Mouse (Mus musculus) midbrain, embryonic 14.5 days (tissue): ENCODE measurements around the gene Fbln2. TPM values are rescaled to one million over a fixed set of nuclear protein-coding genes. Genes with fewer than 3 reads are reported as not detected.
A peak's percentile ranks its signal among the peaks of the same experiment; 100 is the strongest.

Experiments used
- ATAC-seq: fragments of 200-750 bp; cut with Nextera tagmentation; 2 replicates; pipeline ENCODE4 v1.8.0; 2017; ENCODE audit warnings: moderate number of reproducible peaks, moderate library complexity; ENCODE audit not compliant: low FRiP score, low TSS enrichment
- DNase-seq: peaks from one replicate; pipeline ENCODE4 v3.0.0-alpha.2; 2015
- H3K27ac ChIP-seq: fragments of 300-500 bp; sonication (generic); replicated peaks from 2 replicates; pipeline ENCODE4 v1.5.1; 2014; ENCODE audit warnings: mild to moderate bottlenecking, low read depth, low read length, moderate library complexity
- H3K27me3 ChIP-seq: fragments of 300-500 bp; sonication (generic); 2 replicates; pipeline ENCODE4 v1.6.1; 2014; ENCODE audit warnings: low read length, control low read depth, mixed read lengths; ENCODE audit not compliant: control insufficient read depth, insufficient read depth
- H3K36me3 ChIP-seq: fragments of 300-500 bp; sonication (generic); 2 replicates; pipeline ENCODE4 v1.6.1; 2014; ENCODE audit warnings: low read length, control low read depth; ENCODE audit not compliant: control insufficient read depth, insufficient read depth
- H3K4me1 ChIP-seq: fragments of 300-500 bp; sonication (generic); 2 replicates; pipeline ENCODE4 v1.6.1; 2014; ENCODE audit warnings: mild to moderate bottlenecking, antibody characterized with exemption, low read length, control low read depth; ENCODE audit not compliant: control insufficient read depth, insufficient read depth
- H3K4me2 ChIP-seq: fragments of 300-500 bp; sonication (generic); 2 replicates; pipeline ENCODE4 v1.6.1; 2014; ENCODE audit warnings: mild to moderate bottlenecking, low read length, moderate library complexity
- H3K4me3 ChIP-seq: fragments of 300-500 bp; sonication (generic); replicated peaks from 2 replicates; pipeline ENCODE4 v1.5.1; 2014; ENCODE audit warnings: low read depth, low read length
- H3K9ac ChIP-seq: fragments of 300-500 bp; sonication (generic); replicated peaks from 2 replicates; pipeline ENCODE4 v1.6.1; 2014; ENCODE audit warnings: mild to moderate bottlenecking, low read length, moderate library complexity
- H3K9me3 ChIP-seq: fragments of 300-500 bp; sonication (generic); 2 replicates; pipeline ENCODE4 v1.6.1; 2016; ENCODE audit warnings: low read length, control low read depth, mixed read lengths; ENCODE audit not compliant: control insufficient read depth
- WGBS: fragments of 180-500 bp; shearing (Covaris S2); extraction: QIAGEN DNeasy Blood & Tissue Kit; methylation state at CpG from one replicate; pipeline ENCODE4 v1.1.7; 2014; 5-methylcytosine and 5-hydroxymethylcytosine counted together
- polyA plus RNA-seq: library from polyadenylated mRNA; unstranded; fragments of >200 nt; fragmentation: Nextera tagmentation; extraction: Ambion mirVana; gene quantifications from 2 replicates; pipeline ENCODE4 v1.2.1, GENCODE M21; 2014

The Fbln2 gene
- polyA plus RNA-seq, 1 experiment from 2014 or later = 12.0 TPM

GRCm38 (mm10) chr6:91288251-91288785 is 76.1 kb downstream of the Fbln2 start:
- Histone ChIP-seq H3K27me3 (peaks cover 4% of the 10 kb centered on the region; the same call in 1 of the 2 replicates), H3K4me3 (no peak overlapping the region), H3K9ac (no peak overlapping the region), H3K4me1 (peaks cover 25% of the 10 kb centered on the region), H3K4me2 (no peak overlapping the region), H3K9me3 (no peaks in the 10 kb centered on the region), H3K27ac (no peak overlapping the region), H3K36me3 (no peaks in the 10 kb centered on the region)
- ATAC-seq = no peak
- WGBS = 55% methylated on average over 3 of the region's 3 CpGs
- DNase-seq = no peak

- Histone ChIP-seq H3K4me2 (no peak overlapping the region), H3K27ac (no peak overlapping the region), H3K9me3 (no peaks in the 10 kb centered on the region), H3K36me3 (no peaks in the 10 kb centered on the region), H3K4me1 (peaks cover 24% of the 10 kb centered on the region), H3K4me3 (no peak overlapping the region), H3K27me3 (peaks cover 4% of the 10 kb centered on the region; the same call in 1 of the 2 replicates), H3K9ac (no peak overlapping the region)
- WGBS = 77% methylated on average over 1 of the region's 1 CpGs
- no peak for DNase-seq
- ATAC-seq = no peak
Measured at GRCm38 (mm10) chr6:91288961-91289360, 76.7 kb downstream of the Fbln2 start.

DNA sequence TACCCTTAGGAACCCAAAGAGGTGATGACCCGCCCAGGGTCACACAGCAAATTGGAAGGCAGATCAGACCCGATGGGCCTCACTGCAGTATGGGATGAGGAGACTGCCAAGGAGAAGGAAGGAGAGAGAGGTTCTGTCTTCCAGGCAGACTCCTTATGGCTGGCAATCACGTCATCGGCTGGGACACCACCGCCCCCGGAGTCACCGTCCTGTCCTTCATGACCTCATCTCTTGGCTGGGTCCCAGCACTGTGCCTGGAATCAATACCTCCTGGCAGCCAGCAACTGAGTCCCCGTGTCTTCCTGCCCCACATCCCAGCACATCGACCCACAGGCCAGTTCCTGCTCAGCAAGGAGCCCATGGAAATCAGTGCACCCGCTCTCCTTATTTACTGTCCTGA is 78.7 kb downstream of the Fbln2 start:
- H3K36me3 ChIP-seq = no peaks in the 10 kb centered on the region
- 91% methylated on average over 10 of the region's 10 CpGs for WGBS
- H3K27me3 ChIP-seq = peaks cover 4% of the 10 kb centered on the region; the same call in 1 of the 2 replicates
- H3K4me2 ChIP-seq = no peak overlapping the region
- no peak overlapping the region for H3K27ac ChIP-seq
- no peaks in the 10 kb centered on the region for H3K9me3 ChIP-seq
- no peak overlapping the region for H3K9ac ChIP-seq
- ATAC-seq (no peak), DNase-seq (no peak)
- no peak overlapping the region for H3K4me3 ChIP-seq
- H3K4me1 ChIP-seq = peaks cover 5% of the 10 kb centered on the region

DNA sequence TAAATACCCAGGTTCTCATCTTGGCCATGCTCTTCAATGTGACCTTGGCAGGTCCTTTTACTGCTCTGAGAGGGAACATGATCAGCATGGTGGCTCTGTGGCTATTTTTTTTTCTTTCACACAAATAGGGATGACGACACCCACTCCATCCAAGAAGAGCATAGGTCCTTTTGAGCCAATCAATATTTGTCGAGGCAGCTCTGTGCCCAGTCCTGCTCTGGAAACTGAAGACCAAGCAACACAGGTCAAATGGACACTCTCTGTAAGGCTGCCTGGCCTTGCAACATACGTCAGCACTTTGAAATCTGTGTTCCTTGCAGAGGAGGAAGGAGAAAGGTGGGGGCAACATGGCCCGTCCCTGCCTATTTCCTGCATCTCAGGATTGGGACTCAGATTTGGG is 83.2 kb downstream of the Fbln2 start:
- Histone ChIP-seq H3K36me3 (no peaks in the 10 kb centered on the region), H3K9ac (no peak overlapping the region), H3K4me3 (no peak overlapping the region), H3K9me3 (no peaks in the 10 kb centered on the region), H3K27me3 (no peaks in the 10 kb centered on the region; the same call in 1 of the 2 replicates), H3K4me1 (peaks cover 7% of the 10 kb centered on the region), H3K4me2 (no peak overlapping the region), H3K27ac (no peak overlapping the region)
- ATAC-seq = no peak
- 85% methylated on average over 4 of the region's 4 CpGs for WGBS
- no peak for DNase-seq

- H3K36me3 ChIP-seq = no peaks in the 10 kb centered on the region
- DNase-seq = no peak
- no peak overlapping the region for H3K4me2 ChIP-seq
- H3K27me3 ChIP-seq = no peaks in the 10 kb centered on the region; the same call in 1 of the 2 replicates
- H3K9me3 ChIP-seq = no peaks in the 10 kb centered on the region
- no peak overlapping the region for H3K27ac ChIP-seq
- ATAC-seq = no peak
- 46% methylated on average over 6 of the region's 6 CpGs for WGBS
- H3K4me3 ChIP-seq = no peak overlapping the region
- no peak overlapping the region for H3K9ac ChIP-seq
- peaks cover 26% of the 10 kb centered on the region for H3K4me1 ChIP-seq
Measured at GRCm38 (mm10) chr6:91298828-91299227, 86.6 kb downstream of the Fbln2 start.

DNA sequence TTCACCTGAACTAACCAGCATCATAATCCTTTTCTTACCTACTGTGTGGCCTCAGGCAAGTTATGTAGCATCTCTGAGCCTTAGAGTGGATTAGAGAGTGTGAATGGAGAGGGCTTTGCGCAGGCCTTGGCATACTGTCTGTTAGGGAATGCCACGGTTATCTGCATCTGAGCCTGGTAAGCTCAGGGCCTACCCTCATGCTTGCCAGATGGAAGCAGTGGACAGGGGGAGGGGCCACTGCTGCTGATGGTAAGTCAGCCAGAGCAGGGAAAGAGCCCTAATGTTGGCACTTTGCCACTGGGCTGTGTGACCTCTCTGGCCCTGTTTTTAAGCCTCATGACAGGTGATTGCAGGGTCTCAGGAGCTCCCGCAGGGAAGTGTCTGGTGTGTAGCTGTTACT is 87.8 kb downstream of the Fbln2 start:
- Histone ChIP-seq H3K9me3 (no peaks in the 10 kb centered on the region), H3K4me3 (no peak overlapping the region), H3K27me3 (no peaks in the 10 kb centered on the region; the same call in 1 of the 2 replicates), H3K4me1 (peaks cover 26% of the 10 kb centered on the region), H3K27ac (peak overlapping the region; percentile 0; the same call in 1 of the 2 replicates), H3K9ac (no peak overlapping the region), H3K36me3 (no peaks in the 10 kb centered on the region), H3K4me2 (no peak overlapping the region)
- no peak for ATAC-seq
- DNase-seq = peak; percentile 57
- 34% methylated on average over 3 of the region's 3 CpGs for WGBS

GRCm38 (mm10) chr6:91301839-91302238 is 89.6 kb downstream of the Fbln2 start:
- 0% methylated on average over 1 of the region's 1 CpGs for WGBS
- Histone ChIP-seq H3K4me2 (0 out of 2 replicates have a peak overlapping the region, but pooled peaks have one; percentile 8), H3K9ac (no peak overlapping the region), H3K27me3 (no peaks in the 10 kb centered on the region; the same call in 1 of the 2 replicates), H3K9me3 (no peaks in the 10 kb centered on the region), H3K36me3 (no peaks in the 10 kb centered on the region), H3K4me1 (peaks cover 26% of the 10 kb centered on the region), H3K4me3 (no peak overlapping the region), H3K27ac (peak overlapping the region; percentile 85)
- DNase-seq = peak; percentile 88
- ATAC-seq = peak; percentile 85

DNA sequence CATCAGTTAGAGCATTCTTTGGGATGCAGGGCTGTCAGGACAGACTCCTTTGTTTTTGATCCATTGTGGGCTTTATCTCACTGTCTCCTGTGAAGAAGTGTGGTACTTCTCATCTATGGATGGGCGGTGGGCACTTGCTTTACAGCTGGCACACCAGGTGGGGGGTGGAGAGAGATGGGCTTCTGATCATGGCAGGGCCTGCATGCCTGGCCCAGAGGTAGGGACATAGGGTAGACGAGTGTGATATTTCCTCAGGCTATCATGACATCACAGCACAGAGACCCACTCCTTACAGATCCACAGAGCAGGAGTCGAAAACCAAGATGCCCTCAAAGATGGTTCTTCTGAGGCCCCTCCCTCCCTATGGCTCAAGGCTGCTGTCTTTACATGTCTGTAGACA is 90.1 kb downstream of the Fbln2 start:
- Histone ChIP-seq H3K27me3 (no peaks in the 10 kb centered on the region; the same call in 1 of the 2 replicates), H3K4me3 (no peak overlapping the region), H3K9ac (no peak overlapping the region), H3K9me3 (no peaks in the 10 kb centered on the region), H3K36me3 (no peaks in the 10 kb centered on the region), H3K4me1 (peaks cover 26% of the 10 kb centered on the region), H3K4me2 (no peak overlapping the region), H3K27ac (peak overlapping the region; percentile 85)
- ATAC-seq = peak; percentile 25; the same call in 1 of the 2 replicates
- no peak for DNase-seq
- 67% methylated on average over 3 of the region's 3 CpGs for WGBS

DNA sequence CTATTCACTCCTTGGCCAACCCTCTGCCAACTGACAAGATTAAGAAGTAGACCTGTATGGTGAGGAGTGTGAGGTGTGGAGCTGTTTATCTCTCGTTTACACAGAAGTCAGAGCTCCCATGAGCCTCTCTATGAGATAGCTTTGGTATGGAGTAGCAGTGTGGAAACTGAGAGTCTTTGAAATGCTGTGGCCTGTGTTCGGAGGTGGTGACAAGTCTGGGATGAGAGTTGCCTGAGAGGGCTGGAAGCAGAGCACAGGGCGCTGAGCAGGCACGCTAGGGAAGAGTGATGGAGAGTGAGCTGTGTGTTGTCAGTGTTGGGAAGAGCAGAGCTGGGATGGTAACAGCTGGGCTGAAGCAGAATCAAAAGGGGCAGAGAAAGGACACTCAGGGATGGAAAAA is 91.9 kb downstream of the Fbln2 start:
- no peaks in the 10 kb centered on the region for H3K9me3 ChIP-seq
- H3K4me2 ChIP-seq = no peak overlapping the region
- 86% methylated on average over 4 of the region's 4 CpGs for WGBS
- no peaks in the 10 kb centered on the region for H3K36me3 ChIP-seq
- H3K27me3 ChIP-seq = no peaks in the 10 kb centered on the region; the same call in 1 of the 2 replicates
- DNase-seq (no peak), ATAC-seq (no peak)
- no peak overlapping the region for H3K4me3 ChIP-seq
- peaks cover 26% of the 10 kb centered on the region for H3K4me1 ChIP-seq
- H3K27ac ChIP-seq = no peak overlapping the region
- no peak overlapping the region for H3K9ac ChIP-seq
